Mouse (Mus musculus) embryo, embryonic 11.5 days (tissue): ENCODE measurements around the gene Slc37a1.
"Not testable (repeated sequence)": the region's sequence is repeated elsewhere in the genome, so short reads cannot be mapped to it uniquely, and the experiment has no call there.

Experiments used
- DNase-seq: peaks from one replicate; pipeline ENCODE4 v3.0.0-alpha.2; 2012; ENCODE audit warnings: low read depth, low spot score

Slc37a1 gene

GRCm38 (mm10) chr17:31268016-31268415 is 18.6 kb upstream of the Slc37a1 start:
- no peak for DNase-seq

DNA sequence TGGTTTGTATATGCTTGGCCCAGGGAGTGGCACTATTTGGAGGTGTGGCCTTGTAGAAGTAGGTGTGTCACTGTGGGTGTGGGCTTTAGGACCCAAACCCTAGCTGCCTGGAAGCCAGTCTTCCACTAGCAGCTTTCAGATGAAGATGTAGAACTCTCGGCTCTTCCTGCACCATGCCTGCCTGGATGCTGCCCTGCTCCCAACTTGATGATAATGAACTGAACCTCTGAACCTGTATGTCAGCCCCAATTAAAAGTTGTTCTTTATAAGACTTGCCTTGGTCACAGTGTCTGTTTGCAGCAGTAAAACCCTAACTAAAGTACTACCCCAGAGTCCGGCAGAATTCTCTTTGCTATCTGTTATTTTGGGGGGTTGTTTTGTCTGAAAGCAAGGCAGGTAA is 16.8 kb upstream of the Slc37a1 start:
- DNase-seq: no peak

- no peak for DNase-seq
Measured at GRCm38 (mm10) chr17:31270246-31270645, 16.3 kb upstream of the Slc37a1 start.

- DNase-seq: not testable (repeated sequence)
Measured at GRCm38 (mm10) chr17:31270736-31271135, 15.9 kb upstream of the Slc37a1 start.

GRCm38 (mm10) chr17:31271136-31271851 is 15.3 kb upstream of the Slc37a1 start:
- DNase-seq: no peak

DNA sequence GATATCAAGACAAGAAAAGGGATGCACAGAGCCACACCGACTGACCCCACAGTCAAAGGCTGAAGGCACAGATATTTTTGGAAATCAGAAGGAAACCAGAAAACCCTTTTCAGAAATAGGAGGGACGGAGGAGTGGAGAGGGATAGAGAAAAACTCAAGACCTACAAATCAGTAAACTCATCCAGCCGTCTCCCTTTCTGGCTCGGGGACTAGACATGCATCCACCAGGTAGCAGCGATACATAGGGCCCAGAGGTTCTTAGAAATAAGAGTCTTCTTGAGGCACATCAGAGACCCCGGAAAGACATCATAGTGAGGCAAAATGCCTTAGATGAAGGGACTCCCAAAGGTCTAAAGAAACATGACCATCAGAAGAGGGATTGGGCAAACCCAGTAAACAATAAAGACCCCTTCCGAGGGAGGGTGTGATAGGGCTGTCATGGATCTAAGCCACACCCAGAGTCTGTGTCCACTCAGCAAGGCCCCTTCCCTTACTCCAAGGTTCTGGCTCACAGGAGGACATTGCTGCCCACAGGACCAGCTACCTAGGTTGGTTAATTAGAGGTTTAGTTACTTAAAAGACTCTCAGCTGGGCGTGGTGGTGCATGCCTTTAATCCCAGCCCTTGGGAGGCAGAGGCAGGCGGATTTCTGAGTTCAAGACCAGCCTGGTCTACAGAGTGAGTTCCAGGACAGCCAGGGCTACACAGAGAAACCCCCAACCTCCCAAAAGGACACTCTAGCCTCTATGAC is 14.0 kb upstream of the Slc37a1 start:
- DNase-seq: no peak

GRCm38 (mm10) chr17:31273631-31274030 is 13.0 kb upstream of the Slc37a1 start:
- DNase-seq: no peak

GRCm38 (mm10) chr17:31275181-31275580 is 11.4 kb upstream of the Slc37a1 start:
- no peak for DNase-seq

GRCm38 (mm10) chr17:31276207-31276921 is 10.2 kb upstream of the Slc37a1 start:
- DNase-seq: no peak

DNA sequence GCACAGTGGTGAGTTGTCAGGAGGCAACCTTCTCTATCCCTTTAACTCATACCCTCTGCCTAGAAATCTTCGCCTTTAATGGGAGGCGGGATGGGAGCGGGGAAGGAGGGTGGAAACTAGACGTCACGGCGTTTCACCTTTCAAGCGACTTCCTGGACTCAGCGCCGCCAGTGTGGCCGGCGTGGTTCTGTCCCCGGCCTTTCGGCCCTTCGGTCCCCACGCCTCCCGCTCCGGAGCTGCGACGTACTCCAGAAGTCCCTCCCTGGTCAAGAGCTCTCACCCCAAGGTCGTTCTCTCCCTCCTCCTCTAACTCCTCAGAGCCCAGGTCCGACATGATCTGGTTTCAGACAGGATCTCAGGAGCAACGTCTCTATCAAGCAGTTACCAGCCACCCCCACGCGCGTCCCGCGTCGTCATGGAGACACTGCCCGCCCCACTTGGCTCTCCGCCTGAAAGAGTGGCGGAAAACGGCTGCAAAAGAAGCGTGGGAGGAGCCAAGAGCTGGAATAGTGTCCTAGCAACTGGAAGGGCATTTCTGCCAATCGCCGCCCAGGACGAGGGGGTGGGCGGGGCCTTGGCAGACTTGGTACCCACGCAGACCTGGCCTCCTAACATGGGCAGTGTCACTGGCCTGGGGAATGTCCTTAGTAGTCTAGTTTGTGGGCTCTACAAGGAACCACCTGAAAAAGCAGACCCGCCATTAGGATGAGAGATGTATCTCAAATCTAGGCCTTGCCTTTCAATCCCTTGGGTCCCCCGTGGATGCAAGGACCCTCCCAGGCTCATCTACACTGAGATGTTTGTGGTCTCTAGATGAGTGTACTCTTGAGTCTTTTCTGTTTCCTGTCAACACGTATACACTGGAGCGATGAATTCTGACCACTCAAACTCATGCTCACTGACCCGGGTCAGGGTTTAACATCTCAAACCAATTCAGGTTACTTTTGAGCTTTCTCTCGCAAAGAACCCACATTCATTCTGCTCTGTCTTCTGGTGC is 9.4 kb upstream of the Slc37a1 start, which contains the start of gene Rsph1:
Gene Rsph1, minus strand, starts transcription at position 462 of the 997 bp plus-strand sequence.
- DNase-seq: peak; percentile 78

DNA sequence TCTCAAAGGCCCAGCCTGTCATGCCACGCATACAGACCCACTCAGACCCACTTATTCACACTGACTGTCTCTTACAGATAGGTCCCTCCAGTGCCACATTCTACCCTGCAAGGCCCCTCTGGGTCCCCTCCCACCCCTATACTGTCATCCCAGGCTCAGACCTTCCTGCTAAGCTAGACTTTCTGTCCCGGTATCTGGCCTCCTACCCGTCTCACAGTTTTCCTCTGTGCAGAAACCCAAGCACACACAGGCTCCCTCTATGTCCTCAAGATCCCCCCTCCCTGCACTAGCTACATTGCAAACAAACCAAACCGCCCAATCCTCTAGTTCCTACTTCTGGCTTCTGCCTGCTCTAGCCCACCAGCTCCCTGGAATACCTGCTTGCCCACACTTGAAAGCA is 8.7 kb upstream of the Slc37a1 start:
- DNase-seq: no peak

- DNase-seq: no peak
Measured at GRCm38 (mm10) chr17:31279541-31279940, 7.1 kb upstream of the Slc37a1 start.

GRCm38 (mm10) chr17:31280269-31280668 is 6.3 kb upstream of the Slc37a1 start:
- no peak for DNase-seq

GRCm38 (mm10) chr17:31281830-31282686 is 4.5 kb upstream of the Slc37a1 start:
- no peak for DNase-seq

DNA sequence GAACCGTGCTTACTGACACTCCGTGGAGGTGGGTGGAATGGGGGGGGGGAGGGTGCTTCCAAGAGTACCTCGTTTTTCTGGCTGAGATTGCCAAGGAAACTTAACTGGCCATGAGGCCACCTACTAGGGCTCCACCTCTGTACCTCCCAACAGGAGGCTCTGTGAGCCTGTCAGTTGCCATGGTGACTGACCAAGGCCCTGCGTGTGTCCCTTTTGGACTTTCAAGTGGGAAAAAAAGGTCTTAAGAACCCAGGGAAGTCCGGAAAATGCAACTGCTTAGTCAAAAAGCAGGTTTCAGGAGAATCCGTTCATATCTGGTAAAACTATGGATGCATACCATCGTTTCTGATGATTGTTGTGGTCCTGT is 3.9 kb upstream of the Slc37a1 start:
- no peak for DNase-seq

- DNase-seq: no peak
Measured at GRCm38 (mm10) chr17:31285867-31286266, 725 bp upstream of the Slc37a1 start.

- no peak for DNase-seq
Measured at GRCm38 (mm10) chr17:31287216-31287615, 624 bp downstream of the Slc37a1 start.

GRCm38 (mm10) chr17:31288999-31289726 is 2.6 kb downstream of the Slc37a1 start:
- DNase-seq: no peak

GRCm38 (mm10) chr17:31290311-31290710 is 3.7 kb downstream of the Slc37a1 start:
- no peak for DNase-seq

- DNase-seq: no peak
Measured at GRCm38 (mm10) chr17:31290859-31291258, 4.3 kb downstream of the Slc37a1 start.
